Mouse (Mus musculus) liver, embryonic 14.5 days (tissue): ENCODE results near the gene Dock2.

Experiments used
- CTCF ChIP-seq: IDR thresholded peaks from 2 replicates; pipeline ENCODE4 v1.5.1; 2016; ENCODE audit warnings: antibody characterized with exemption, low read depth, control low read depth
- EP300 ChIP-seq: IDR thresholded peaks from 2 replicates; pipeline ENCODE4 v1.6.1; 2016; ENCODE audit warnings: antibody characterized with exemption, low read depth

GRCm38 (mm10) chr11:34312208-34312607, 471.5 kb downstream of the Dock2 start:
- TF ChIP-seq EP300, result no peak
- no peak for TF ChIP-seq CTCF
